Mouse (Mus musculus): Measurements from ENCODE around the gene Fam234a. TPM values are rescaled to one million over a fixed set of nuclear protein-coding genes. Genes with fewer than 3 reads are reported as not detected.
A peak's percentile ranks its signal among the peaks of the same experiment; 100 is the strongest.
"Not testable (repeated sequence)": the region's sequence is repeated elsewhere in the genome, so short reads cannot be mapped to it uniquely, and the experiment has no call there.

The Fam234a gene
- not detected in 2 replicates for polyA plus RNA-seq (2012; ENCODE audit: insufficient read depth, insufficient read length, low replicate concordance, missing spikeins)

GRCm38 (mm10) chr17:26244101-26244841 is at the start of gene Fam234a:
Gene Fam234a, minus strand, starts transcription at chr17:26244242.
- Histone ChIP-seq H3K4me3 (ENCODE audit: insufficient read depth, low read depth, low read length) (peak within 1 kb of the TSS; percentile 86), H3K4me1 (ENCODE audit: control insufficient read depth, insufficient read depth, low read length) (peaks cover 6% of the 10 kb centered on the region), H3K27ac (ENCODE audit: insufficient read depth, low read depth, low read length) (peak within 1 kb of the TSS; percentile 85)
- TF ChIP-seq CTCF (IDR thresholded peaks at IDR 0.05; ENCODE audit: insufficient read depth, low read depth, low read length) (no peak), POLR2A (IDR thresholded peaks at IDR 0.05; ENCODE audit: insufficient read depth, low read depth, low read length) (peak; percentile 44; the same call in 1 of the 2 replicates)
- 4% methylated on average over 33 of the region's 33 CpGs for WGBS

- no peak for TF ChIP-seq CTCF (IDR thresholded peaks at IDR 0.05; ENCODE audit: insufficient read depth, low read depth, low read length)
- no peak for TF ChIP-seq POLR2A (IDR thresholded peaks at IDR 0.05; ENCODE audit: insufficient read depth, low read depth, low read length)
- Histone ChIP-seq H3K27ac (ENCODE audit: insufficient read depth, low read depth, low read length) (no peak overlapping the region), H3K4me1 (ENCODE audit: control insufficient read depth, insufficient read depth, low read length) (no peaks in the 10 kb centered on the region), H3K4me3 (ENCODE audit: insufficient read depth, low read depth, low read length) (no peak overlapping the region)
- 79% methylated on average over 4 of the region's 4 CpGs for WGBS
Measured at GRCm38 (mm10) chr17:26289475-26289874, 45.4 kb upstream of the Fam234a start.

GRCm38 (mm10) chr17:26286199-26286955 is 42.3 kb upstream of the Fam234a start:
- Histone ChIP-seq H3K4me1 (ENCODE audit: control insufficient read depth, insufficient read depth, low read length) (no peaks in the 10 kb centered on the region), H3K27ac (ENCODE audit: insufficient read depth, low read depth, low read length) (no peak overlapping the region), H3K4me3 (ENCODE audit: insufficient read depth, low read depth, low read length) (no peak overlapping the region)
- WGBS = 90% methylated on average over 8 of the region's 8 CpGs
- TF ChIP-seq POLR2A (IDR thresholded peaks at IDR 0.05; ENCODE audit: insufficient read depth, low read depth, low read length) (no peak), CTCF (IDR thresholded peaks at IDR 0.05; ENCODE audit: insufficient read depth, low read depth, low read length) (no peak)

GRCm38 (mm10) chr17:26276711-26277110 is 32.7 kb upstream of the Fam234a start:
- no peak for TF ChIP-seq POLR2A (IDR thresholded peaks at IDR 0.05; ENCODE audit: insufficient read depth, low read depth, low read length)
- TF ChIP-seq CTCF (IDR thresholded peaks at IDR 0.05; ENCODE audit: insufficient read depth, low read depth, low read length) = no peak
- H3K27ac ChIP-seq (ENCODE audit: insufficient read depth, low read depth, low read length) = no peak overlapping the region
- no peaks in the 10 kb centered on the region for H3K4me1 ChIP-seq (ENCODE audit: control insufficient read depth, insufficient read depth, low read length)
- WGBS = 89% methylated on average over 4 of the region's 4 CpGs
- H3K4me3 ChIP-seq (ENCODE audit: insufficient read depth, low read depth, low read length) = no peak overlapping the region

GRCm38 (mm10) chr17:26275933-26276332 is 31.9 kb upstream of the Fam234a start:
- no peak overlapping the region for H3K4me3 ChIP-seq (ENCODE audit: insufficient read depth, low read depth, low read length)
- no peaks in the 10 kb centered on the region for H3K4me1 ChIP-seq (ENCODE audit: control insufficient read depth, insufficient read depth, low read length)
- 84% methylated on average over 13 of the region's 13 CpGs for WGBS
- TF ChIP-seq POLR2A (IDR thresholded peaks at IDR 0.05; ENCODE audit: insufficient read depth, low read depth, low read length) (no peak), CTCF (IDR thresholded peaks at IDR 0.05; ENCODE audit: insufficient read depth, low read depth, low read length) (no peak)
- H3K27ac ChIP-seq (ENCODE audit: insufficient read depth, low read depth, low read length) = no peak overlapping the region

- Histone ChIP-seq H3K4me3 (ENCODE audit: insufficient read depth, low read depth, low read length) (no peak overlapping the region), H3K27ac (ENCODE audit: insufficient read depth, low read depth, low read length) (no peak overlapping the region), H3K4me1 (ENCODE audit: control insufficient read depth, insufficient read depth, low read length) (no peaks in the 10 kb centered on the region)
- TF ChIP-seq CTCF (IDR thresholded peaks at IDR 0.05; ENCODE audit: insufficient read depth, low read depth, low read length) (no peak), POLR2A (IDR thresholded peaks at IDR 0.05; ENCODE audit: insufficient read depth, low read depth, low read length) (no peak)
- 88% methylated on average over 3 of the region's 3 CpGs for WGBS
Measured at GRCm38 (mm10) chr17:26272586-26272985, 28.5 kb upstream of the Fam234a start.

GRCm38 (mm10) chr17:26269577-26269976 is 25.5 kb upstream of the Fam234a start:
- WGBS = 92% methylated on average over 10 of the region's 10 CpGs
- not testable (repeated sequence) for H3K4me3 ChIP-seq (ENCODE audit: insufficient read depth, low read depth, low read length); H3K4me1 ChIP-seq (ENCODE audit: control insufficient read depth, insufficient read depth, low read length); H3K27ac ChIP-seq (ENCODE audit: insufficient read depth, low read depth, low read length)

GRCm38 (mm10) chr17:26268851-26269250 is 24.8 kb upstream of the Fam234a start:
- Histone ChIP-seq H3K4me3 (ENCODE audit: insufficient read depth, low read depth, low read length) (no peak overlapping the region), H3K4me1 (ENCODE audit: control insufficient read depth, insufficient read depth, low read length) (no peaks in the 10 kb centered on the region), H3K27ac (ENCODE audit: insufficient read depth, low read depth, low read length) (no peak overlapping the region)
- TF ChIP-seq POLR2A (IDR thresholded peaks at IDR 0.05; ENCODE audit: insufficient read depth, low read depth, low read length) (no peak), CTCF (IDR thresholded peaks at IDR 0.05; ENCODE audit: insufficient read depth, low read depth, low read length) (no peak)
- WGBS = 74% methylated on average over 1 of the region's 1 CpGs

GRCm38 (mm10) chr17:26262384-26262783 is 18.3 kb upstream of the Fam234a start:
- WGBS = 97% methylated on average over 3 of the region's 3 CpGs
- no peaks in the 10 kb centered on the region for H3K4me1 ChIP-seq (ENCODE audit: control insufficient read depth, insufficient read depth, low read length)
- no peak overlapping the region for H3K27ac ChIP-seq (ENCODE audit: insufficient read depth, low read depth, low read length)
- no peak overlapping the region for H3K4me3 ChIP-seq (ENCODE audit: insufficient read depth, low read depth, low read length)
- TF ChIP-seq POLR2A (IDR thresholded peaks at IDR 0.05; ENCODE audit: insufficient read depth, low read depth, low read length) (no peak), CTCF (IDR thresholded peaks at IDR 0.05; ENCODE audit: insufficient read depth, low read depth, low read length) (no peak)

Measured in olfactory bulb, adult 2 months (tissue).